Mouse (Mus musculus) thymus, postnatal 36 days (tissue): ENCODE results near the gene Fzr1.

ENCODE experiments used
- DNase-seq, 2 experiments: peaks; one replicate each; pipeline ENCODE4 v3.0.0; 2022; ENCODE audit warnings: mixed read lengths in 2 of 2

Fzr1 gene

DNA sequence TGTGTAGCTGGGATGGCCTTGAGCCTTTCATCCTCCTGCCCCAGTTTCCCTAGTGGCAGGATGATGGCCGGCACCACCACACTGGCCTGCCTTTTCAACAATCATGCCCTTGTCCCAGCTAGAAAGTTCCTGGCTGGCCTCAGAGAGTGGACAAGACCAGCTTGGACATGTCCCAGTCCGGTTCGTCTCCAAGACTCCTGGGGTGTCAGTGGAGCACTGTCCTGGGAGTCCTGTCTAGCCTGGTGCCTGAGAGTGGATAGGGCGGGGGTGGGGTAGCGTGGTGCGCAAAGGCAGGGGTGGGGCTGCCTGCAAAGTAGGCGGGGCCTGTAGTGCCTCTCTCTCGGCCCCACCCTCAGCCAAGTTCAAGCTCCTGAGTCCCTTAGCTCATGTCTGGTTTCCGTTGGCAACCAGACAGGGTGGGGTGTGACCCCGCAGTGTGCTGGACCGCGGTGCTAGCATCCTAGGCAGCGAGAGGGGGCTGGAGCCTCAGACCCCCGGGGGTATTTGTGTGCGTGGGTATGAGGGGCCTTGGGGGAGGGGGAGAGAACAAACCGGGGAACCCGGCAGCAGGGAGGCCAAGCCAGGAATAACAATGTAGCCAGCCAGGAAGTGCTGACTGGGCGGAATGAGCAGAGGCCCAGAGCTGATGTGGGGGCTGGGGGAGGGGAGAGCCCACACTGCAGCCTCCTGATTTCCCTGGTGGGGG, 23.4 kb upstream of the Fzr1 start:
- no peak for DNase-seq

DNA sequence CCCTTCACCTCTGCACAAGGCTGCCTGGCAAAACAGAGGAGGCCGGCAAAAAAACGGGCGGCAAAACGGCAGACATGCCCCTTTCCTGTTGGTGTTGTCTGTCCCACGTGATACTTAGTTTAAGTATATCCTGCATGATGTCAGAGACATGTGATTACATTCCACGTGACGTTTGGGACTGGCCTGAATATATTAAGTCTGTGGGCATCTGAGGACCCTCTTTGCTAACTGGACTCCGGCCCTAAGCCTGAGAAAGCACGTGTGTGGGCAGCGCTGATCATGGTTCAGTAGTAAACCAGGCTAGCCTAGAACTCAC, 22.8 kb upstream of the Fzr1 start:
- DNase-seq: no peak

DNA sequence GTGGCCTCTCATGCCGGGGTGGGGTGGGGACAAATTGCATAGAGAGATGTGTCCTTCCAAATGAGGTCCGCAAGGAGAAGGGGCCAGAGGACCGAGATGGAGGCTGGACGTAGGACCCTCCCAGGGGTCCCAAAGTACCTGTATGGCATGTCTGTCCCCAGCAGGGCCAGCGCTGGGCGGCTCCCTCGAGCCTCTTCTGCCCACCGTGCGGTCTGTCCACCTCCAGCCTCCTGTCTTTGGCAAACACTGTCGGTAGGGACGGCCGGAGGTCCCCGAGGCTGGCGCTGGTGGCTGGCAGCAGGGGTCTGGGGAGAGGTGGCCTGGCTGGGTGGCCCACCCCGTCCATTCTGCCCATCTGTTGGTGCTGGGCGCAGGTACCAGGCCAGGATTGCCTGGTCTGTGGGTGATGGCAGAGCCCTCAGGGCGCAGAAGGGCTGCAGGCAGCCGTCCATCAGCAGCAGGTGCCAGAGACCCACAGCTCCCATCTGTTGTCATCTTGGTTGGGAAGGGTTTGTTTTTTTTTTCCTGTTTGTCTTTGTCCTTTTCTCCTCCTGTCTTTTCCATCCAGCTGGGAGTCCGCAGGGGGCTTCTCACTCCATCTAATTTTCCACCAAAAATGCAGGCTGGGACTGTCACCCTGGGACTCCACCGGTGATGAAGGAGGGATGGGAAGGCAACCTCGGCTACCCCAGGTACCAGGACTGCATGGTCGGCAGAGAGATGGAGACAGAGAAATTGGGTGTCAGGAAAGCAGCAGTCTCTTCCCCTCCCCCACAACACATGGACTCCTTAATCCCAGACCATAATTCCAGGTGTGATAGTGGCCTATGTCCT, 22.3 kb upstream of the Fzr1 start:
- DNase-seq: no peak

DNA sequence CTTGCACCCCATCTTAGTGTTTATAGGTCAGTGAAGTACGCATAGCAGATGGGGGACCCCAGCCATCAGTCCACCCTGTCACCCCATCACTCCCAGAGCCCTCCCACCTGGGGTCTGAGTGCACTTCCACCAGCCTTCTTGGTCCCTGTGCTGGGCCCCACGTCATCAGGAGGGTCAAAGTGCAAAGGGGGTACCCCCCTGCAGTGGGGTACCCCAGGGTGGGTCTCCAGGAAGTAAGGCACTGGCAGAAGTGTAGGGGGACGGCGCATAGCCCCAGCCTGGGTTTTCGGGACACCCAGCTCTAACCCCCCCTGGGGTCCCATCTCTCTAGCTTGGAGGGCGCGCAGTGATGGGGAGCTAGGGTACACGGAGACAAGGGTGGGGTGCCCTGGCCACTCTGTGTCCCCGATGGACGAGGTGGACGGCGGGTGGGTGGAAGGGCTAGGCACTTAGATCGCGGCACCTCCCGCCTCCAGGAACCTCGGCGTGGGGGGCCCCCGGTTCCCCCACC, 21.5 kb upstream of the Fzr1 start:
- DNase-seq: no peak

DNA sequence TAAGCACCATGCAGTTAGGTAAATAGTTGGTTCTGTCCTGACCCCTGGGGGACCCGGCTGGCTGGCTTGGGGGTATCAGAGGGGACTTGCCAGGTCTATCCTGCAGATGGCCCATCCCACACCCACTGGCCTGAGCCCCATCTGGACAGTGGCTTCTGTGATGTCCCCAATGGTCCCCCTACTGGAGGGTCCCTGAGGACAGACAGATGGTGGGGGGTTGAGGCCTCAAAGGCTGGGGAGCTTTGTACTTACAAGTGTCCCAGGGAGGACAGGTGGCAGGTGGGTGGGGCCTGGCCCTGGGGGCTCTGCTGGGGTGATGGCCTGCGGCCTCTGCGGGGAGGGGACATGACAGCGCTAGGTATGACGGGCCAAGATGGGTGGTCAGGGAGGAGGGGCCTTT, 21.0 kb upstream of the Fzr1 start:
- DNase-seq: no peak

DNA sequence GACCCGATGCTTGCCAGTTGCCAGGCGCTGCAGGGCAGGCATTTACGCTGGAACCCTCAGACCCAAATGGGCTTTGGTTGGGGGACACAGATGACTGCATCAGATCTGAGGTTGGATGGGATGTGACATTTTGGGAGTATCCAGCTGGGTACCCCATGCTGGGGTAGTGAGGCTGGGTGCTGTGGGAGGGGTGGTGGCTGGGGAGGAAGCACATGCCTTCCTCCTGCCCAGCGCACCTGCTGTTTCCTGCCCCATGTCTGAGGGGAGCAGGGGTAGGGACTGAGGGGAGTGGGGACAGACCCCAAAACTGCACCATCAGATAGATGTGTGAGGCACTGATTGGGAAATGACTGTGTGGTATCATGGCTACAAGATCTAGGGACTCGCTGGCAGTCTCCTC, 18.4 kb upstream of the Fzr1 start:
- peak in 1 of 2 experiments; percentile 51 for DNase-seq

DNA sequence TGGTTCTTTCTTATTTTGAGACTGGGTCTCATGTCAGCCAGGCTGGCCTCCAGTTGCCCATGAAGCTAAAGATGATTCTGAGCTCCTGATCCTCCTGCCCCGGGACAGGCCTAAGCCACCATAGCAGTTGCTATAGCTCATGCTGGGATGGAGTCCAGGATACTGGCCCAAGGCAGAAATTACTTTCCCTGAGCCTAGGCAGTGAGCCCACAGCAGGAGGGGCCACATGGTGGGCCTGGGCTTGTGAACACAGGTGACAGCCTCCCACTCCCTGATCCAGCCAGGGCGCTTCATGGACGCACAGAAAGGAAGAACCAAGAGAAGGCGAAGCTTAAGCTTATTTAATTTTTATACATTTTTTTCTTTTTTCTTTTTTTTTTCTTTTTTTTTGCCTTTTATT, 17.5 kb upstream of the Fzr1 start:
- DNase-seq: no peak

DNA sequence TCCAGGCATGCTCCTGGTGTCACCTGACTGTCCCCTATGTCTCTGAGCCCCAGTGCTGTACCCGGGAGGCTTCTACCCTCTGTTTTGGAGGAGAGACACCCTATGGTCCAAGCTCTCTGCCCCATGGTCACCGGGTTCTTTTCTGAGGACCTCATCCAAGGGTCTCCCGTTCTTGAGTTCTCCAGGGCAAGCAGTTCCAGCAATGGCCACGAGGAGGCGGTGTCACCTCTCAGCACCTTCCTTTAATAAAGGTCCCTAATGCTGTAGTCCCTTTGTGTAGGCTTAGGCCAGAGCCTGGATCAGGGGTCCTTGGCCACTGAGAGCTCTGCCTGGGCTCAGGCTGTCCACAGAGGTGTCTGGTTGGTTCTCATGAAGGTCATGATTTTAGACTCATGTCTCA, 16.8 kb upstream of the Fzr1 start:
- peak; percentile 67 to 72 for DNase-seq

DNA sequence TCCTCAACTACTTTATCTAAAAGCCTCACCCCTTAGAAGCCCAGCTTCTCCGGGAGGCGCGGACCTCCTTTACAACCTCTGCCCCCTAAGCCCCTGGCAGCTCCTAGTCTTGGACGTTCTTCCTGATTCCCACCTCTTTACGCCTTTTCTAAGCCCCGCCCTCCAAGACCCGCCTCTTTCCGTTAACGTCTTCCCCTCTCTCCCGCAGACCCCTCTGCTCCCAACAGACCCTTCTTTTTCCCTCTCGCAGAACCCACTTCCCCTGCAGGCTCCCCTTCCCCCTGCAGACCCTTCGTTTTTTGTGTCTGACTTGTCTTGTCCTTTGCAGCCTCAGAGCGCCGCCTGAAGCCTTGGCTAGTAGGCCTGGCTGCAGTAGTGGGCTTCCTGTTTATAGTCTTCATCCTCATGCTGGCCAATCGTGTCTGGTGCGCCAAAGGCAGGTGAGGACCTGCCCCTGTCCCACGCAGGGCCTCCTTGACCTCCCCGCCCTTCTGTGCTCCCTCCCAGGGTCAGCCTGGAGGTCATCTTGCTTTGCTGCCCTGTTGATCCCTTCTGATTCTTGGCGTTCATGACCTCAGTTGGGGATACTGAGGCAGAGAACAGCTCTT, 15.2 kb upstream of the Fzr1 start:
- peak; percentile 75 to 80 for DNase-seq

DNA sequence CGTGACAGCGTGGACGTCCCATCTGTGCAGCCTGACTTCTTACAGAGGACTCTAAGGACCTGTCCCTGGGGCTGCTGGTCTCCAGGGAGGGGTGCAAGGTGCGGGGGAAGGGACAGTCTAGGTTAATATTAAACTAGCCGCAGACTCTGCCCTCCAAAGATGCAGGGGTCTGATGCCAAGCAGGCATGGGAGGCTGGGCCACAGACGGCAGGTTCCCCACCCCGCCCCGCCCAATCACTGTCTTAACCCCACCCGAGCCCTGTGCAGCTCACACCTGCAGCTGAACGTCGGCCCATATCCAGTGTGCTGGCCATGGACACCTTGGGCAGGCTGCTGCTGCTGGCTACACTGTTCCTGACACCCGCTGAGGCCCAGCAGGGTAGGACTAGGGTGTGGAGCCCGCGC, 14.5 kb upstream of the Fzr1 start, which contains the start of gene Smim24:
TSS of gene Smim24 (plus strand) at position 271 of the 405 bp plus-strand sequence.
- DNase-seq: no peak

DNA sequence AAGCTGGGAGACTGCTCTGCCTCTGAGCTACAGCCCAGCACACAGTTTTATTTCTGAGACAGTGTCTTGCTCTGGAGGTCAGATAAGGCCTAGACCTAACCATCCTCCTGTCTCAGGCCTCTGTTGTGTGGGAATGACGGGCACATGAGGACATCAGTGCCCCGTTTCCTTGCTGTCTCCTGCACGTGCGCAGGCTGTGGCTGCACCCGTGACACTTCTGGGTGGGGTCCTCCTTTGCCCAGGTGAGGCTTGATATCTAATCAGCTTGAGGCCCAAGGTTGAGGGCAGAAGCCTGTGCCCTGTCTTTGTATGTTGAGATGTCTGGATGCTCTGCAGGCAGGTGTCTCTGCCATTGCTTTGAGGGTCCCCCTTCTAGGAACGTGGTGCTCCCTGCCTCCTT, 14.0 kb upstream of the Fzr1 start:
- no peak for DNase-seq

DNA sequence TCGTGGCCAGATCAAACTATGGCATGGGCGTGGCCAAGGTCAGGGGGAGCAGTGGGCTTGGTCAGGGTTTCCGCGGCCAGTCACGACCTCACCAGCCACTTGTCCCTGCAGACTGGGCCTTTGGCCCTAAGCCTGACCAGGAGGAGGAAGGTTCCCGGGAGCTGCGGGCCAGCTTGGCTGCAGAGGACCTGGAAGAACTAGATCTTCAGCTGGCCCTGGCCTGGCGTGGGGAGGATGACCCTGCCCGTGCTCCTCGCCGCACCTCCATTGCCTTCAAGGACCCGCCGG, 12.3 kb upstream of the Fzr1 start:
- no peak for DNase-seq

DNA sequence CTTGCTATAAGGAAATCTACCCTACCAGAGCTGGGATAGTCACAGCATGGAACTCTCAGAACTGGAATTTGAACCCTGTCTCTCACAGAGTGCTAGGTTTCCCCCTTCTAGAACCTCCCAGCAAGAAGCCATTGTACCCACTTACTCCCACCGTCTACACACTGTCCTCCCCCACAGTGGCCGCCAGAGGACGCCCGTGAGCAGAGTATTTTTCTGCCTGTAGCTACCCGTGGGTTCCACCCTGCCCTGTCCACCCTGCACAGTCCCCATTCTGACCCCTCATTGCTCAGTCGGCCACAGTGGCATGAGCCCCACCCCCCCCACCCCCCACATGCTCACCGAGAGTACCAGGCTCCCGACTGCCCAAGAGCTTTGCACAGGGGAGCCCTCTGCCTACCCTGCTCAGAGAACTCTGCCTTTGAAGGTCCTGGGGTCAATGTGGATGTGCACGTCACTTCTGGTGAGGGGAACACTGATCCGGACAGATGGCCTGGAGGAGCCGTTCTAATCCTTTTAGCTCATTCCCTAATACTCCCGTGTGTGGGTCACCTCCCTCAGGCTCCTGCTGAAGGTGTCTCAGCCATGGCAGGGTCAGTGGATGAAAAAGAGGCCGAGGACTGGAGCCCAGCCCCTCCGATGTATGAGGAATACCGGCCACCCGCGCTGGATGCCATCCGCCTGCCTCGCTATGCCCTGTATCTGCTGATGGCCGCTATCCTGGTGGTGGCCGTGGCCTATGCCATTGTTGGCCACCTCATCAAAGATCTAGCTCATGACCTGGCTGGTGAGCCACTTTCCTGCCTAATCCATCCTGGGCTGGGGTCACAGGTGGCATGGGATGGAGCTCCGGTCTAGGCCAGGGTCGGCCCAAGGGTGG, 11.7 kb upstream of the Fzr1 start:
- peak; percentile 72 to 79 for DNase-seq

DNA sequence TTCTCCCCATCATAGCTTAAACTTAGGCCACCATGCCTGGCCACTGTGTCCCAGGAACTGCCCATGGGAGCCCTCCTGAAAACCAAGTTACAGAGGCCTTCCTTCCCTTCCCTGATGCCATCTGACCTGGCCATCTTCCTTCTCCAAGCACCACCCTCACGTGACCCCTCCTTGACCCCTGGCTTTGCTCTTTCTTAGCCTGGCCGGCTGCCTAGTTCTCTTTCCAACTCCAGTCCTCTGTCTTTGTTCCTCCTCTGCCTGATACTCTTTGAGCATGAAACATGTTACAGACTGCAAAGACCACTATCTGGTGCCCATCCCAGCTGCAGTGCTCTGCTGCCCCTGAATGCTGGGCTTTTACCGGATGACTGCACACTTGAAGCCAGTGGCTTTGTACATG, 11.1 kb upstream of the Fzr1 start:
- DNase-seq: no peak

DNA sequence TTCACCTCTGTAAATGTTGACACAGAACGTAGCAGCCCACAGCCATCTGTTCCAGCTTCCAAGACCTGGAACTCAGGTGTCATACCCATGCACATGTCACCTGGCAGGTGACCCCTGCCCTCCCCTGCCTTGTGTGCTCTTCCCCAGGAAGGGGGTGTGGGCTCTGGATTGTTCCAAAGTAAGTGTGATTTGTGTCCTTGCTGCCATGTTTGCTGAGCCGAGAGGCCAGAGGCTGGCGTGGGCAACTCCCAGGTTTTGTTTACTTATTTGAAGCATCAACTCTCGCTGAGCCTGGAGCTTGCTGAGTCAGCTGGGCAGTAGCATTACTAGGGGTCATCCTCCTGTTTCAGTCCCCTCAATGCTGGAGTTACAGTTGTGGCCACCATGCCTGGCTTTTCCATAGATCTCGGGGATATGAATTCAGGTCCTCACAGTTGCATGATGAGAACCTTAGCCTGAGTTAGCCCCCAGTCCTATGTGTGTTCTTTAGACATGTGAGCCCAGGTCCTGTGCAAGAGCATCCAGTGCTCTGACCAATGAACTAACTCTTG, 10.3 kb upstream of the Fzr1 start, which contains the start of gene Gm48552:
TSS of gene Gm48552 (plus strand) at position 501 of the 551 bp plus-strand sequence.
- no peak for DNase-seq

DNA sequence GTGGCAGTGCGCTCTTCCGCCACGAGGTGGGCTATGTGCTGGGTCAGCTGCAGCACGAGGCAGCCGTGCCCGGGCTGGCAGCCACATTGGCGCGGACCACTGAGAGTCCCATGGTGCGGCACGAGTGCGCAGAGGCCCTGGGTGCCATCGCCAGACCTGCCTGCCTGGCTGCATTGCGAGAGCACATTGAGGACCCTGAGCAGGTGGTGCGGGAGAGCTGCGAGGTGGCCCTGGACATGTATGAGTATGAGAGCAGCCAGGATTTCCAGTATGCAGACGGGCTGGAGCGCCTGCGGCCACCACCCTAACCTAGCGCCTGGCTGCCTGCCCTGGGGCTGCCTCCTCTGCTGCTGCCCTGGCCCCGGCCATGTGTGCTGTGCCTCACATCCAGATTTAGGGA, 9.4 kb upstream of the Fzr1 start:
- no peak for DNase-seq

DNA sequence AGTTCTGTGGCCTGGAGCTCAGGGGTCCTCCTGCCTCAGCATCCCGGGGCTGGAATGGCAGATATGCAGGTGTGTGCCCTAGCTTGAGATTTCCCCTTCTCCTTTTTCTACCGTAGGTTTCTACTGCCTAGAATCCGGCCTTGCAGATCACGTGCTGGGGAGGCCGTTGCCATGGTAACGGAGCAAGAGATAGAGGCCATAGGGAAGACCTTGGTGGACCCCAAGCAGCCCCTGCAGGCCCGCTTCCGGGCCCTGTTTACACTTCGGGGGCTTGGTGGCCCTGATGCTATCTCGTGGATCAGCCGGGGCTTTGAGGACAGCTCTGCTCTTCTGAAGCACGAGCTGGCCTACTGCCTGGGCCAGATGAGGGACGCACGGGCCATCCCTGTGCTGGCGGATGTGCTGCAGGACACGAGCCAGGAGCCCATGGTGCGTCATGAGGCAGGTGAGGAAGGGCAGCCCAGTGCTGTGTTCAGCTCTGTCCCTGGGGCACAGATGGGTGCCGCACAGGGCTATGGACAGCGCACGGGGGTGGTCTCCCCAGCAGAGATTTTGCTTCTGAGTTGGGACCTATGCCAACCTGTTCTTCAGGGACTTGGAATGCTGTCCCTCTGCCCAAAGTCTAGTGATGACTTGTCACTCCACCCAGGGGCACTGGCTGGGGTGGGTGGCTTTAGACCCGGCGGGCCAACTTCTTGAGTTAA, 7.4 kb upstream of the Fzr1 start:
- no peak for DNase-seq

DNA sequence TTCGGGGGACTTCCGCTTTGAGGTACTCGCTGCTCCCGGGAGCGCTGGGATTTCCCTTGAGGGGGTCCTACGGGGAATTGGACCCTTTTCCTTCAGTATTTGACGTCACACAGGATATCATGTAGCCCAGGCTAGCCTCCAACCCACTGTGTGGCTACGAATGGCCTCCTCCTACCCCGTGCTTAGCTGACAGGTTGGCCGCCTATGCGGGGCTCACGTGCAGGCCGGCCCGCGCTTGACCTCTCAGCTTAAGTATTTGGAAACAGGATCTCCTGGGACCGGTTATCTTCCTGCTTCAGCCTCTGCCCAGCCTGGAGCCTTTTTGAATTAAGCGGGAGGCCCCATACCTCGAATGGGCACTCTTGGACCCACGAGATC, 6.3 kb upstream of the Fzr1 start:
- no peak for DNase-seq

DNA sequence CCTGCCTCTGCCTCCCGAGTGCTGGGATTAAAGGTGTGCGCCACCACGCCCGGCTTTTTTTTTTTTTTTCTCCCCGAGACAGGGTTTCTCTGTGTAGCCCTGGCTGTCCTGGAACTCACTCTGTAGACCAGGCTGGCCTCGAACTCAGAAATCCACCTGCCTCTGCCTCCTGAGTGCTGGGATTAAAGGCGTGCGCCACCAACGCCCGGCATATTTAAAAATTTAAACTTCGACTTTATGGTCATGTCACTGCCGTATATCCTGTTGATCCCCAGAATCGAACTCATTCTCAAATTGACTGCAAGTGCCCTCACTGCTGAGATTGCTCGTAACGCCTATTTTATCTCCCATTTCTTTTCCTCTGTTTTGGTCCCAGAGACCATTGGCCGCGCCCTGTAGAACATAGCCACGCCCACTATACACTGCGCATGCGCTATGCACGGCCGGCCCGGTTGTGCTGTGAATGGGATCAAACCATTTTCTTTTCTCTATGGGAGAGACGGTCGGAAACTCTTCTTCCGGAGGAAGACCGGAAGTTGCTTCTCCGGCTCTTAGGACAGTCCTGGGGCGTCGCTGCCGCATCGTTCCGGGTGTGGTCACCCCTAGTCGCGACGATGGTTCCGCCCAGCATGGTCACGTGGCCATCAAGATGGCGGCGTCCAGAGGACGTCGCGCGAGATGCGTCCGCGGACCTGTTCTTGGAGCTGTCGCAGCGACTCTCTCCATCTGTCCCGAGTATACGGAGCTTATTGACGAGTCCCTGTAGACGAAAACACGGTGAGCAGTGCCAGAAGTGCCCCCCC, 5.7 kb upstream of the Fzr1 start, which contains the start of the genes Dohh and Gm48551:
TSS of gene Dohh (plus strand) at position 627 of the 803 bp plus-strand sequence.
TSS of gene Gm48551 (plus strand) at position 665 of the 803 bp plus-strand sequence.
- peak; percentile 95 to 97 for DNase-seq

DNA sequence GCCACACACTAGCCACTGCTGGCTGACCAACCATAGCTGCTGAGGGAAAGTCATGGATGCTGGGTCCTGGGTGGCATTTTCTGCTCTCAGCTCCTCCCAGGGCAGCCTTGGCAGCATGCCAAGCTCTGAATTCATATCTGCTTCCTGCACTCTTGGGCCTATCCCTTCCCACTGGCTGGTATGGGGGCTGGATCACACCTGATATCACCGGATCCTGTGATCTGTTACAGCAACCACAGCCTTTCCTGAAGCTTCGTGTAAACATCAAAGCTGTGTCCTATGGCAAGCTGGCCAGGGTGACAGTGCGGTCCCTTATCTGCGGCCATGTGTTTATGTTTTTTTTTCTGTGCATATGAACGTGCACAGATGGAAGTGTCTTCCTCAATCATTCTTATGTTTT, 3.7 kb upstream of the Fzr1 start:
- DNase-seq: no peak

DNA sequence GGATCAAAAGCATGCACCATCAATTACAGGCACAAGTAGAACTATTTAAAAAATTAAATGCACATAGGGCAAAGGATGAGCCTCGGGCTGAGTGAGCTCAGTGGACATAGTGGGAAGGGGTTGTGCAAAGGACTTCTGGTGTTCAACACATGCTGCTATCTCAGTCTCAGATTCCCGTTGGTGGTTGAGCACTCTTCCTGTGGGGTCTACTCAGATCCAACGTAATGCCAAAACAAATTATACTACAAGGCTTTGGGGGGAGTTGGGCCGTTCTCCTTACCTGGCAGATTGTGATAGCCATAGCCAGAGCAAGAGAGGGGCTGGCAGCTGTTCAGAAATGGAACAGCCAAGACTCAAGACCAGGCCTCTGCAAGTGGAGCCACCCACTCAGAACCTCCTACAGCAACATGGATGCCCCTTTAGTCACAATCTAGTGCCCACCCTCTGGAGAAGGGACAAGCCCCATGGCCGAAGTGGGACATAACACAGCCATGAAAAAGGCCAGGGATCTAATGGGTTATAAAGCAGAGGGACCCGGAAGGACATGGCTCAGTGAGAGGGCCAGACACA, 1.6 kb upstream of the Fzr1 start:
- DNase-seq: no peak
